Mouse (Mus musculus): ENCODE results near the gene Egln2.

The Egln2 gene

DNA sequence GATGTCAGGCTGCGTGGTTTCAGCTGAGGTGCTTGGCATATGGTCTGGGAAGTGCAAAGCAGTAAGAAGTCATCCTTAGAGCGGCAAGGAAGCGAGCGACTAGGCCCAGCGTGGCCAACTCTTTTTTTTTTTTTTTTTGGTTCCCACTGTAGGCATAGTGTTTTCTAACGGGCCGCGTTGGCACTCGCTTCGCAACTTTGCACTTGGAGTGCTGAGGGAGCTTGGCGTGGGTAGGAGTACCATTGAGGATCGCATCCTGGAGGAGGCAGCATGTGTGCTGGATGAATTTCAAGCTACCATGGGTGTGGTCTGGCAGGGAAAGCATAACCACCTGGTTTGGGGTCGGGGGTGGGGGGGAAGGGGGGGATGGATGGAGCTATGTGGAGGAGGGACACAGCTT, 10.6 kb downstream of the Egln2 start:
- in situ Hi-C loops (cut with MboI; ENCODE audit: low pct_unique_long_range_greater_than_20kb in 1 of 2, low sequenced_read_pairs in 2 of 2, unreplicated experiment in 1 of 2), result no loop called here

DNA sequence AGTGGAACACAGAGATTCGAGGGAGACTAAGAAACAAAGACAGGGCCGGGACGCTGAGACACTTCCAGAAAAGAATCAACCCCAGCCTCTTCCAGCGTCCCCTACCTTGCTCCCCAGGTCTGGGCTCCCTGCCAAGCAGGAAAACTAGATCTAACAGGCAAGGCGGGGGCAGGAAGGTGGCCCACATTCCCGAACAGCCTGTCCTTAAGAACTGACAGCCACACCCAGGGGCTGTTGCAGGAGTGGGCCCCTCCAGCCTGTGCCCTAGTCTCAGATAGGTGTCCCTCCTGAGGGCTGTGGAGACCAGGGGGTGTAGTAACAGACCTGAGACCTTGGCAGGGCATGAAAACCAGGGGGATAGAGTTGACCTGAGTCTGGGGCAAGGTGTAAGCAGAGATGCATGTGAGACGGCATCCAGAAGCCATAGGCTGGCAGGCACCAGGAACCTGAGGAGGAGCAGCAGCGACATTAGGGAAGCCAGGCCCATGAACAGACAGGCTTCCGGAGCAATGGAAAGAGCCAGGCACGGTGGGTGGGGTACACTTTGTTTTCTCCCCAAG, 13.3 kb downstream of the Egln2 start, which contains the start of gene Cyp2t4:
Cyp2t4 (plus strand) TSS at position 510 of the 560 bp plus-strand sequence.
- in situ Hi-C loops (cut with MboI; ENCODE audit: low pct_unique_long_range_greater_than_20kb in 1 of 2, low sequenced_read_pairs in 2 of 2, unreplicated experiment in 1 of 2), result no loop called here

DNA sequence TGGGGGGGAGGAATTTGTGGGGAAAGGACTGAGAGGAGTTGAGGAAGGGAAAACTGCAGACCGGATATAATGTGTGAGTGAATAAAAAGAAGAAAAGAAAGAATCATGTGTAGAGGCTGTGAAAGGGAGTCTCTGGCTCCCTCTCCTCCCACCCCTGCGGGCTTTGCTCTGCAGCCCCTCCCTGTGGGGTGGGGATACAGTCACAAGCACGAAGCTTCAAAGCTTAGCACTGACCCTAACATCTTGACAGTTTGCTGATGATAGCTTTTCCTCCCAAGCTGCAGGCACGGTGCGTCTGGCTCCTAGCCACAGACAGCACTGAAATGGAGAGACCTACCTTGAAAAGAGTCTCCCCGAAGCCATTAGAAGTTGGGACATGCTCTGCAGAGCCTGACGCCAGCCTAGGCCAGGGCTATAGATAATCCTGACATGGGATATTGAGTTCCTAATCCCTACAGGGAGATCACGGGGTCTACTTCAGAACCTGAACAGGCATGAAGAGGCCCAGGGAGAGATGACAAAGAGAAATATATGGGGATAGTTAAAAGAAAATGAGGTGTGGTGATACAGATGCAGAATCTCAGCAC, 30.1 kb downstream of the Egln2 start:
- in situ Hi-C loops (cut with MboI; ENCODE audit: low pct_unique_long_range_greater_than_20kb in 1 of 2, low sequenced_read_pairs in 2 of 2, unreplicated experiment in 1 of 2), result loop anchor here in 1 of 2 experiments (10.0 kb wide), 1 partner anchor 362 kb away; no protein-coding TSS in a partner anchor

DNA sequence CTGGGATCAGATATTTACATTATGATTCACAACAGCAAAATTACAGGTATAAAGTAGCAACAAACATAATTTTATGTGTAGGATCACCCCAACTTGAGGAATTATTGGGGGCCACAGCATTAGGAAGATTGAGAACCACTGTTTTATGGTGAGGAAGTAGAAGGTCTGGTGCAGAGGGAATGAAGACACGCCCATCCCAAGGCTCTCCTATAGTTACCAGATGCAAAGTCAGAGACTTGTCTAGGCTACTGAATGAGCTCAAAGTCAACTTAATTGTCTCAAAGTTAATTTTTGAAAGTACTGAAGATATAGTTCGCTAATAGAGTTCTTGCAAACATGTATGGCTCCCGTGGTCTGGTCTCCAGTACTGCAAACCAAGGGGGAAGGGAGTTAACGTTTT, 32.8 kb downstream of the Egln2 start:
- in situ Hi-C loops (cut with MboI; ENCODE audit: low pct_unique_long_range_greater_than_20kb in 1 of 2, low sequenced_read_pairs in 2 of 2, unreplicated experiment in 1 of 2), result loop anchor here in 1 of 2 experiments (10.0 kb wide), 1 partner anchor 359 kb away; no protein-coding TSS in a partner anchor

DNA sequence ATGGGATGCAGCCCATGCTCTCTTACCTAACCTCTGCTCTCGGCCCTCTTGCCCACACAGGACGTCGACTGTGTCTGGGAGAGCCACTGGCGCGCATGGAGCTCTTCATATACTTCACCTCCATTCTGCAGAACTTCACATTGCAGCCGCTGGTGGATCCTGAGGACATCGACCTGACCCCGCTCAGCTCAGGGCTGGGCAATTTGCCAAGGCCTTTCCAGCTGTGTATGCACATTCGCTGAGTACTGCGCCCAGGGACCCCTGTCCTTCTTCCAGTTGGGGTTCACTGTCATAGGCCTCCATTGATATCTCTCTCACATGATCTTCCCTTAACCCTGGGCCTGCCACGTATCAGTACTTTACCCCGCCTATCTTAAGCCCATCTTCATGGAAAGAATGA, 33.4 kb downstream of the Egln2 start:
- in situ Hi-C loops (cut with MboI; ENCODE audit: low pct_unique_long_range_greater_than_20kb in 1 of 2, low sequenced_read_pairs in 2 of 2, unreplicated experiment in 1 of 2), result loop anchor here in 1 of 2 experiments (10.0 kb wide), 1 partner anchor 358 kb away; no protein-coding TSS in a partner anchor

DNA sequence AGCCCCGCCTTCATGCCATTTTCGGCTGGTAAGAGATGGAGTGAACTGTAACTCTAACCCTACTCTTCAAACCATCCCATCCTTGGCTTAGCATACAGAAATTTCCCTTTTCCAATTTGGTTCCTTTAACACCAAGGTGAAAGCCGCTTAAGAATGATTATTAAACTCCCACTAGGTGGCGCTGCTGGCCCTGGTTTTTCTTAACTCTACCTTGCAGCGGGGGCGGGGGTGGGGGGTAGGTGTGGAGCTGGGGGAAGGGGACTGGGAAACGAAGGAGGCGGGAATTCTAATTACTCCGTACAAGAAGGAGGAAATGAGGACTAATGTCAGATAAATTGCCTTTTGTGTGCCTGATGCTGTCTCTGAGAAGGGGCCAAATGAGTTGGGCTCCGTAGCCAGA, 34.0 kb downstream of the Egln2 start:
- in situ Hi-C loops (cut with MboI; ENCODE audit: low pct_unique_long_range_greater_than_20kb in 1 of 2, low sequenced_read_pairs in 2 of 2, unreplicated experiment in 1 of 2), result loop anchor here in 1 of 2 experiments (10.0 kb wide), 1 partner anchor 358 kb away; no protein-coding TSS in a partner anchor

DNA sequence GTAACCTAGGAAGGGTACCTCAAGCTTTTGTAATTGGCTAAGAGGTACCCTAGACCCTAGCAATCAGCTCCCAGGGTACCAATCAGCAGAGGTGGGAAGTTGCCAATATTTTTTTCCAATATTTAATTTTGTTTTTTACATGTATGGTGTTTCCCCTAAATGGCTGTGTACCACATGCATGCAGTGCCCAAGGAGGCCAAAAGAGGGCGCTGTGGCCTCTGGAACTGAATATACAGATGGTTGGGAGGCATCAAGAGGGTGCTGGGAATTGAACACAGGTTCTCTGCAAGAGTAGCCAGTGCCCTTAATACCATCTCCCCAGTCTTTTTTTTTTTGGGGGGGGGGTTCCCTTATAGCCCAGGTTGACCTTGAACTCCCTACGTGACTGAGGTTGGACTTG, 35.2 kb downstream of the Egln2 start:
- in situ Hi-C loops (cut with MboI; ENCODE audit: low pct_unique_long_range_greater_than_20kb in 1 of 2, low sequenced_read_pairs in 2 of 2, unreplicated experiment in 1 of 2), result loop anchor here in 1 of 2 experiments (10.0 kb wide), 1 partner anchor 357 kb away; no protein-coding TSS in a partner anchor

DNA sequence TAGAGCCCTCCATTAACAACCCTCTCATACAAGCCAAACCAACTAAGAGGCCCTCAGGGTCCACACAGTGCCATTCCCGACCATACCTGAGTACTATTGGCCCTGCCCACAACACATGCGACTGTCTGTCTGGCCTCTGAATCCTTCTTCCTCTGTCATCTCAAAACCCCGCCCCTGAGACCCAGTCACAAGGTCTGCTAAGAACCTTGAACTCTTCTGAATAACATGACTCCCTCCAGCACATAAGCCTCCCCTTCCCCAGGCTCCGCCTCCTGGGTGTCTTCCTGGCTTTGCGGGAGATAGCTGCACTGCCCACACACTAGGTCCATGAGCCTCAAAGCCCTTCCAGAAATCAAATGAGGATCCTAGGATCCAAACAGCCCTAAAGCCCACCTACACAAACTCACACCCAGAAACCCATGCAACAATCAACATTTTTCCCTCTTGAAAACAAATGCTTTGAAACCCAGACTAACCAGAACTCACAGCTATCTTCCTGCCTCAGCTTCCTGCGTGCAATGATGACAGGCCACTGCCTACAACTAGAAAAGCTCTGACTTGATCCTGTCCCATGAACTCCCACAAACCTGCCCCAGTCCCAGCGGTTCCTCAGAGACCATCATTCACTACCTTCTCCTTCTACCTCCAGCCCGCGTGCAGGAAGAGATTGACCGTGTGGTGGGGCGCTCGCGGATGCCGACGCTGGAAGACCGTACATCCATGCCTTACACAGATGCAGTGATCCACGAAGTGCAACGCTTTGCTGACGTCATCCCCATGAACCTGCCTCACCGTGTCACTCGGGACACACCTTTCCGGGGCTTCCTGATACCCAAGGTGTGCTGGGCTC, 35.9 kb downstream of the Egln2 start:
- in situ Hi-C loops (cut with MboI; ENCODE audit: low pct_unique_long_range_greater_than_20kb in 1 of 2, low sequenced_read_pairs in 2 of 2, unreplicated experiment in 1 of 2), result loop anchor here in 1 of 2 experiments (10.0 kb wide), 1 partner anchor 356 kb away; no protein-coding TSS in a partner anchor

DNA sequence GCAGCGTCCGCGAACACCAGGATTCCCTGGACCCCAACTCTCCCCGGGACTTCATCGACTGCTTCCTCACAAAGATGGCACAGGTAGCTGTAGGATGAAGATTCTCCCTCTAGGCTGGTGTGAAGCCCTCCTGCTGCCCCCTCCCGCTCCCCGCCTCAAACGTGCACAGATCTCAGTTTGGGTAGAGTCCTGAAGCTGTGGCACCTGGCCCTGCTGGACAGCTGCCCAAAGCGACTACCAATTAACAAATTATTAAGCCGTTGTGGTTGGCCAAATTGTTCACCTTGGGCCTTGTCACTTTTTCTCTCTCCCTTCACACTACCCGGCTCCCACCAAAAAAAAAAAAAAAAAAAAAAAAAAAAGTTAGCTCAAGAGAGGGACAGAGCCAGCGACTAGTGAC, 36.8 kb downstream of the Egln2 start:
- in situ Hi-C loops (cut with MboI; ENCODE audit: low pct_unique_long_range_greater_than_20kb in 1 of 2, low sequenced_read_pairs in 2 of 2, unreplicated experiment in 1 of 2), result loop anchor here (10.0 kb wide), 1 partner anchor 355 kb away; no protein-coding TSS in a partner anchor

DNA sequence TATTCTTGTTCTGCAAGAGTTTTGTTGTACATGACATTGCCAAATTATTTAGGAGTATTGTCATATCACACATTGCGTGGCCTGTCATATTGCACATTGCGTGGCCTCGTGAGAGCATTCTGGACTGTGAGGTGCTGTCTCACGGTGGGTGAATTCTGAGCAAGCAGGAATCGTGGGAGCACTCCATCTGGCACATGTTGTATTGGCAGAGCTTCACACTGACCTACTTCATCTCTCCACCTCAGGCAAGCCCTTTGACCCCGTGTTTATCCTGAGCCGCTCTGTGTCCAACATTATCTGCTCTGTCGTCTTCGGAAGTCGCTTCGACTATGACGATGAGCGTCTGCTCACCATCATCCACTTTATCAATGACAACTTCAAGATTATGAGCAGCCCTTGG, 37.7 kb downstream of the Egln2 start:
- in situ Hi-C loops (cut with MboI; ENCODE audit: low pct_unique_long_range_greater_than_20kb in 1 of 2, low sequenced_read_pairs in 2 of 2, unreplicated experiment in 1 of 2), result loop anchor here in 1 of 2 experiments (10.0 kb wide), 1 partner anchor 354 kb away; no protein-coding TSS in a partner anchor

DNA sequence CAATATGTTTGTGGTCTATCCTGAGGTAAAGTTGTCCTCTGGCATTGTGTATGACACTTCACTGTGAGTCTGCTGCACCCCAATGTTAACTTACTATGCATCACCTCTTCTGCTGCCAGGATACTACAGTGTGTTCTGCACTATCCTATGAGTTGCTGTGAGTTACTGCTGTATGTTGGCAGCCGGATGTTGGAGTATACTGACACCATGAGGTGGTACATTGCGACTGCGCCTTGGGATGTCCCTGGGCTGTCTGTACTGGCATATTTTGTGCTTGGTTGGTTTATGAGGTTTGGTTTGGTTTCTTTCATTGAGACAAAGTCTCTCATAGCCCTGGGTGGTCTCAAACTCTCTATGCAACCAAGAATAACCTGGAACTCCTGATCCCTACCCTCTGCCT, 38.4 kb downstream of the Egln2 start:
- in situ Hi-C loops (cut with MboI; ENCODE audit: low pct_unique_long_range_greater_than_20kb in 1 of 2, low sequenced_read_pairs in 2 of 2, unreplicated experiment in 1 of 2), result loop anchor here in 1 of 2 experiments (10.0 kb wide), 1 partner anchor 353 kb away; no protein-coding TSS in a partner anchor

DNA sequence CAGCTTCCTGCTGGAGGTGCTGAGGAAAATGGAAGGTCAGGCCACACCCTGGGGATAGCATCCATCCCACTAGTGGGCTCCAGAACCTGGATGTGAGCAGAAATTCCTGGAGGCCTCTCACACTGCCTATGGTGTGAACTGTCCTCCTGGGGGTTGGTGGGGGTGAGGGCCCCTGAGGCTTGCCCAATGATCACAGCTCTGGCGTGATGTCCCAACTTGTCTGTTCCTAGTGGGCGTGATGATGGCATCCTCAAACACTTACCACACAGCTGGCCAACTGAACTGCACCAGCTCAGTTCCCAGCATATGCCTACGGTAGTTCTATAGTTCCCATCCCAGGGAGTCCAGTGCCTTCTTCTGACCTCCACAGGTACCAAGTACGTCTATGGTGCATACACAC, 41.6 kb downstream of the Egln2 start:
- in situ Hi-C loops (cut with MboI; ENCODE audit: low pct_unique_long_range_greater_than_20kb in 1 of 2, low sequenced_read_pairs in 2 of 2, unreplicated experiment in 1 of 2), result loop anchor here in 1 of 2 experiments (10.0 kb wide), 1 partner anchor 350 kb away; no protein-coding TSS in a partner anchor

DNA sequence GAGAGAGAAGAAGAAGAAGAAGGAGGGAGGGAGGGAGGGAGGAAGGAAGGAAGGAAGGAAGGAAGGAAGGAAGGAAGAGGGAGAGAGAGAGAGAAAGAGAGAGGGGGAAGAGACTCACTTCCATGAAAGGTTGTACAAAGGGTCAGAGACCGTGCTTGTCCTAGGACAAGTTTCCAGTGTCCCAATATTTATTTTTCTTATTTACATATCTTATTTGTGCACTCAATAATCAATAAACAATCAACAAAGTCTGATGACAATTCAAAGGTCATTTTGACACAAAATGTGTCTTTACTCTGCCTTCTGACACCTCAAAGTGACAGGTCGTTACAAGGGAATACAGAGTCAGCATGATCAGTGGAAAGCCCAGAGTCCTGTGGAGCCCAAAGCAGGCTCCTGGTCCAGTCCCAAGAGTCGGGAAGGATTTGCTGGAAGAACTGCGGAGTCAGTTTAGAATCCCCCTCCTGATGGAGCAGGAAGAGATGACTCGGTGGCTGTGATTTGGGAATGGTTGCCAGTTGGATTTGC, 42.2 kb downstream of the Egln2 start:
- in situ Hi-C loops (cut with MboI; ENCODE audit: low pct_unique_long_range_greater_than_20kb in 1 of 2, low sequenced_read_pairs in 2 of 2, unreplicated experiment in 1 of 2), result loop anchor here in 1 of 2 experiments (10.0 kb wide), 1 partner anchor 350 kb away; no protein-coding TSS in a partner anchor

DNA sequence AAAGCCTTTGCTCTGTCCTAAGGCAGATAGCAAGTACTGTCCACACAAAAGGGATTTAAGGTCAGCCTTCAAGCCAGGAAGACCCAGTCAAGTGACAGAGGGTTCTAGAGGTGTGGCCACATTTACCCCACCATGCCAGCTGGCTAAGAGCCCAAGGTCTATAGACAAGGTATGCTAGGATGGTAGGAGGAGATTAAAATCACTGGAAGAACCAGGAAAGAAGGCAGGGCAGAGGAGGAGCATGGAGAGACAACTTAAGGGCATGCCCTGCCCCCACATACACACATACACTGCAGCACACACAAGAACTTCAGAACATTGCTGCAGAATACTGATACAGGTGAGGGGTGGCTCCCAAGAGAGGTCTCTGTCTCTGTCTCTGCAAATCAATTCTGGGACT, 46.9 kb downstream of the Egln2 start, which contains the start of gene Cyp2f2:
Cyp2f2 (plus strand) TSS at position 234 of the 400 bp plus-strand sequence.
- in situ Hi-C loops (cut with MboI; ENCODE audit: low pct_unique_long_range_greater_than_20kb in 1 of 2, low sequenced_read_pairs in 2 of 2, unreplicated experiment in 1 of 2), result loop anchor here in 1 of 2 experiments (10.0 kb wide), 1 partner anchor 345 kb away; no protein-coding TSS in a partner anchor

DNA sequence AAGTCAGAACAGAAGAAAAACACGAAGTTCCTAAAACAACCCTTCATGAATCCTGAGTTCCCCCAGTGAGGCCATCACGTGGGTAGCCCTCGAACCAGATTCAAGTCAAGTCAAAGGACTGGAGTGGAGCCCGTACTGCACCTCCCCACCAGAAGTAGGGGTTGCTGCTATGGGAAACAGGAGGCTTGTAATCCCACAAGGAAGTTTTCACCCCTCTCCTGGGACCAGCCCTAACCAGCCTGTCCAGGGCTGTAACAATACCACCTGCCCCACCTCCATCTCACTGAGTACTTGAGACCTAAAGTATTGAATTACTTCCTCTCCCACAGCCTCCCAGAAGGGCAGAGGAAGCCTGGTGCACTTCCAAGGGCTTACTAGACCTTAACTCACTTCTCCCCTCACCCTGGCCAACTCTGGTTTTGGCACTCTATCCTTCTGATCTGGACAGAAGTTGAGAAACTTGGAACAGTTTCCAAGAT, 48.5 kb downstream of the Egln2 start:
- in situ Hi-C loops (cut with MboI; ENCODE audit: low pct_unique_long_range_greater_than_20kb in 1 of 2, low sequenced_read_pairs in 2 of 2, unreplicated experiment in 1 of 2), result no loop called here

DNA sequence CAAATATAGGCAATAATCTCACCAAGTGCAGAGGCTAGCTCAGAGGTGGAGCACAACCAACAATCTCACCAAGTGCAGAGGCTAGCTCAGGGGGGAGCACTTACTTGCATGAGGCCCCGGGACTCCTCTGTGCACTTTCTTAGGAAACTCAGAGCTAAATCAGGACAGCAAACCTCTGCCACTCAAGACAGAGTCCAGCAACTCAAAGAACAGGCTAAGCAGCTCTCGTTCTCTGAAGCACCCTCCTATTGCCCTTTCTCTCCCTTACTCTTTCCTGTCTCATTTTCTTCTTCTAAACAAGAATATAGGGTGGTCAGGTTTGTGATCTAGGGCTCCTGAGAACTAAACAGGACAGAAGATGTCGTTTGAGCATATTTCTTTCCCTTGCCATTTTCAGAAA, 54.6 kb downstream of the Egln2 start:
- in situ Hi-C loops (cut with MboI; ENCODE audit: low pct_unique_long_range_greater_than_20kb in 1 of 2, low sequenced_read_pairs in 2 of 2, unreplicated experiment in 1 of 2), result no loop called here

DNA sequence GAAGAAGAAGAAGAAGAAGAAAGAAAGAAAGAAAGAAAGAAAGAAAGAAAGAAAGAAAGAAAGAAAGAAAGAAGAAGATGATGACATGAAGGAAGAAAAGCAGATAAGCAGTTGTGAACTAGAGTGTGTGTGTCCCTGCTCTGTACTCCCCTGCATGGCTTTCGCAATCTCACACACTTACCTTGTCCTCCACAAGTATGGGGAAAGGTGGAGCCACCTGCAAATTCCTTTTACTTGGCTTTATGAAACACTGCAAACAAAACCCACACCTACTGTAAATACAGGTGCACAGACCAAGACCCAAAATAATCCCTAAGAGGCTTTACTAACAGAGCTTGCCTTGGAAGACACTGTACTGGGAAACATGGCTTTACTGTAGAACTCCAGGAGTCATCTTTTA, 55.6 kb downstream of the Egln2 start:
- in situ Hi-C loops (cut with MboI; ENCODE audit: low pct_unique_long_range_greater_than_20kb in 1 of 2, low sequenced_read_pairs in 2 of 2, unreplicated experiment in 1 of 2), result no loop called here

DNA sequence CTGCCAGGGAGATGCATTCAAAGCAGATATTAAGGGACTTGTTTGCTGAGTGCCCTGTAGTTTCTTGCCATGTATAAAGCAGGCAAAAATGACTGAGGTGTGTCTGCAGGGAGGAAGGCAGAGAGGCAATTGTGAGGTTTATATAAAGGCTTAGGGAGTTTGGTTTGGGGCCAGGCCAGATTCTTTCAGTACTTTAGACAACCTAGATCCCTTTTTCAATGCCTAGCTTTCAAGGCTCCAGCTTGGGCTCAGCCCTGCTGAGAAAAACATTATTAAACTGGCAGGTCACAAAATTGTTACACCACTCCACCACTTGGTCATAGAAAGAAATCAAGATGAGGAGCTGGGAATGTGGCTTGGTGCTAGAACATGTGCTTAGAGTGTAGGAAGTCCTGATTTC, 56.3 kb downstream of the Egln2 start:
- in situ Hi-C loops (cut with MboI; ENCODE audit: low pct_unique_long_range_greater_than_20kb in 1 of 2, low sequenced_read_pairs in 2 of 2, unreplicated experiment in 1 of 2), result no loop called here
